In genomic region chr8:117200346-117200745, GRCm38 (mm10) we compare ENCODE assay signal across 10 mouse cellular contexts. TPM values are rescaled to one million over a fixed set of nuclear protein-coding genes. Genes with fewer than 3 reads are reported as not detected.
DNase-seq lines count a peak whose midpoint lies in the region; ATAC-seq lines count a peak whose summit lies in the region.
"Had no signal": no experiment of that assay in that cellular context is flagged by ENCODE, and none has a peak within 500 bp of the region (broad histone marks: within the 10 kb centered on the region; RNA-seq: fewer than 3 reads in every experiment).

No protein-coding gene starts in this region.

- H3K27me3 ChIP-seq in heart, embryonic 14.5 days (ENCODE audit: control insufficient read depth, insufficient read depth, low read length): no peaks in the 10 kb centered on the region
- H3K27me3 ChIP-seq in midbrain, embryonic 13.5 days: no peaks in the 10 kb centered on the region
- no peaks in the 10 kb centered on the region for H3K27me3 ChIP-seq in midbrain, embryonic 16.5 days (ENCODE audit: control insufficient read depth, insufficient read depth, low read depth, low read length)
- no peaks in the 10 kb centered on the region for H3K27me3 ChIP-seq in stomach, embryonic 14.5 days (ENCODE audit: control insufficient read depth, insufficient read depth, low read length)
- H3K27me3 ChIP-seq: forebrain, embryonic 12.5 days; hindbrain, embryonic 15.5 days had no signal

- 33% methylated on average over 13 of the region's 13 CpGs for WGBS in heart, embryonic 14.5 days
- WGBS in midbrain, embryonic 13.5 days: 74% methylated on average over 13 of the region's 13 CpGs
- 77% methylated on average over 13 of the region's 13 CpGs for WGBS in midbrain, embryonic 16.5 days
- 67% methylated on average over 13 of the region's 13 CpGs for WGBS in stomach, embryonic 14.5 days

- H3K36me3 ChIP-seq in heart, embryonic 14.5 days (ENCODE audit: control insufficient read depth, insufficient read depth, low read length): peaks cover 39% of the 10 kb centered on the region
- peaks cover 49% of the 10 kb centered on the region for H3K36me3 ChIP-seq in midbrain, embryonic 13.5 days
- peaks cover 16% of the 10 kb centered on the region for H3K36me3 ChIP-seq in midbrain, embryonic 16.5 days (ENCODE audit: control insufficient read depth, insufficient read depth, low read length)
- H3K36me3 ChIP-seq in stomach, embryonic 14.5 days (ENCODE audit: control insufficient read depth, insufficient read depth, low read length): peaks cover 24% of the 10 kb centered on the region

- DNase-seq in heart, adult 9 months (ENCODE audit: low spot score in 2 of 2): no peak
- peak; percentile 13 to 25 for DNase-seq in kidney, postnatal 36 days
- no peak for DNase-seq in yolk sac, embryonic 10.5 days (ENCODE audit: low spot score)

- H3K4me2 ChIP-seq in heart, embryonic 14.5 days (ENCODE audit: low read length): peak overlapping the region; percentile 2; the same call in 1 of the 2 replicates
- H3K4me2 ChIP-seq in midbrain, embryonic 13.5 days (replicated peaks): no peak overlapping the region
- no peak overlapping the region for H3K4me2 ChIP-seq in midbrain, embryonic 16.5 days (ENCODE audit: low read length)
- H3K4me2 ChIP-seq in stomach, embryonic 14.5 days (replicated peaks; ENCODE audit: low read depth, low read length): no peak overlapping the region
- H3K4me2 ChIP-seq: forebrain, embryonic 12.5 days; hindbrain, embryonic 15.5 days had no signal

- H3K4me1 ChIP-seq in heart, embryonic 14.5 days (ENCODE audit: control insufficient read depth in 2 of 2, insufficient read depth in 2 of 2, low read length in 2 of 2): peaks cover 20 to 38% of the 10 kb centered on the region in 2 experiments
- peaks cover 16% of the 10 kb centered on the region for H3K4me1 ChIP-seq in midbrain, embryonic 13.5 days (replicated peaks)
- peaks cover 3% of the 10 kb centered on the region; the same call in 1 of the 2 replicates for H3K4me1 ChIP-seq in midbrain, embryonic 16.5 days (ENCODE audit: control insufficient read depth, insufficient read depth, low read length)
- H3K4me1 ChIP-seq in stomach, embryonic 14.5 days (ENCODE audit: control insufficient read depth, insufficient read depth, low read length): peaks cover 32% of the 10 kb centered on the region; the same call in 1 of the 2 replicates

- no peak for ATAC-seq in heart, embryonic 14.5 days (ENCODE audit: insufficient number of reproducible peaks, insufficient read depth, low FRiP score, low read depth)
- ATAC-seq in midbrain, embryonic 13.5 days: no peak
- ATAC-seq in midbrain, embryonic 16.5 days: no peak
- no peak for ATAC-seq in stomach, embryonic 14.5 days (ENCODE audit: insufficient number of reproducible peaks, insufficient read depth, low FRiP score, low read depth)
- ATAC-seq in granulocyte monocyte progenitor cell, adult 5-6 weeks (replicated peaks; ENCODE audit: poor library complexity, severe bottlenecking): no peak

- H3K4me3 ChIP-seq in heart, embryonic 14.5 days (ENCODE audit: control insufficient read depth in 1 of 2, insufficient read depth in 1 of 2, low read depth in 1 of 2, low read length in 2 of 2): no peak overlapping the region
- H3K4me3 ChIP-seq in midbrain, embryonic 13.5 days (replicated peaks): no peak overlapping the region
- no peak overlapping the region for H3K4me3 ChIP-seq in midbrain, embryonic 16.5 days (ENCODE audit: low read depth, low read length)
- no peak overlapping the region for H3K4me3 ChIP-seq in stomach, embryonic 14.5 days (ENCODE audit: low read depth, low read length)
- H3K4me3 ChIP-seq: forebrain, embryonic 12.5 days; hindbrain, embryonic 15.5 days had no signal

- no peaks in the 10 kb centered on the region for H3K9me3 ChIP-seq in heart, embryonic 14.5 days (ENCODE audit: control insufficient read depth, low read length)
- no peaks in the 10 kb centered on the region for H3K9me3 ChIP-seq in midbrain, embryonic 13.5 days
- no peaks in the 10 kb centered on the region for H3K9me3 ChIP-seq in midbrain, embryonic 16.5 days (replicated peaks; ENCODE audit: control insufficient read depth, low read length, poor library complexity, severe bottlenecking)
- no peaks in the 10 kb centered on the region for H3K9me3 ChIP-seq in stomach, embryonic 14.5 days (ENCODE audit: control insufficient read depth, low read depth, low read length)
- H3K9me3 ChIP-seq: forebrain, embryonic 12.5 days; hindbrain, embryonic 15.5 days had no signal

- peak overlapping the region; percentile 20 to 70 for H3K27ac ChIP-seq in heart, embryonic 14.5 days (replicated peaks in 1 of 2; ENCODE audit: control insufficient read depth in 1 of 2, insufficient read depth in 1 of 2, low read depth in 2 of 2, low read length in 2 of 2)
- peak overlapping the region; percentile 19; the same call in 1 of the 2 replicates for H3K27ac ChIP-seq in midbrain, embryonic 13.5 days
- H3K27ac ChIP-seq in midbrain, embryonic 16.5 days (ENCODE audit: low read length): no peak overlapping the region
- H3K27ac ChIP-seq in stomach, embryonic 14.5 days (ENCODE audit: low read length): peak overlapping the region; percentile 90
- H3K27ac ChIP-seq: forebrain, embryonic 12.5 days; hindbrain, embryonic 15.5 days had no signal

- no peak overlapping the region for H3K9ac ChIP-seq in heart, embryonic 14.5 days (ENCODE audit: low read length)
- no peak overlapping the region for H3K9ac ChIP-seq in midbrain, embryonic 13.5 days (replicated peaks)
- H3K9ac ChIP-seq in midbrain, embryonic 16.5 days (ENCODE audit: low read depth, low read length): no peak overlapping the region
- no peak overlapping the region for H3K9ac ChIP-seq in stomach, embryonic 14.5 days (replicated peaks; ENCODE audit: low read depth, low read length)
- H3K9ac ChIP-seq: forebrain, embryonic 12.5 days; hindbrain, embryonic 15.5 days had no signal

RNA-seq across cellular contexts. Expression of gene Gan, which starts 42.4 kb away (rescaled TPM):
- 1.0 and 1.3 TPM in 2 replicates for polyA plus RNA-seq in heart, embryonic 14.5 days (2014; fragmentation: Nextera tagmentation; extraction: Ambion mirVana)
- 2.9 and 3.0 TPM in 2 replicates for polyA plus RNA-seq in midbrain, embryonic 13.5 days (2015; fragmentation: Nextera tagmentation; extraction: Ambion mirVana)
- polyA plus RNA-seq in midbrain, embryonic 16.5 days (2015; fragmentation: Nextera tagmentation; extraction: Ambion mirVana): 3.2 and 3.4 TPM in 2 replicates
- polyA plus RNA-seq in stomach, embryonic 14.5 days (2014; fragmentation: Nextera tagmentation; extraction: Ambion mirVana): 3.9 and 4.2 TPM in 2 replicates
- 5.9 and 7.6 TPM in 2 replicates for total RNA-seq in granulocyte monocyte progenitor cell, adult 5-6 weeks (2014; fragmentation: Nextera tagmentation)
- total RNA-seq in granulocyte monocyte progenitor cell, adult 5-6 weeks (2017): 3.4 and 6.4 TPM in 2 replicates

RNA-seq across cellular contexts. Expression of gene Cmip, which starts 56.5 kb away (rescaled TPM):
- 13.0 and 13.3 TPM in 2 replicates for polyA plus RNA-seq in heart, embryonic 14.5 days (2014; fragmentation: Nextera tagmentation; extraction: Ambion mirVana)
- 65.3 and 71.7 TPM in 2 replicates for polyA plus RNA-seq in midbrain, embryonic 13.5 days (2015; fragmentation: Nextera tagmentation; extraction: Ambion mirVana)
- 141 and 146 TPM in 2 replicates for polyA plus RNA-seq in midbrain, embryonic 16.5 days (2015; fragmentation: Nextera tagmentation; extraction: Ambion mirVana)
- 18.6 and 21.6 TPM in 2 replicates for polyA plus RNA-seq in stomach, embryonic 14.5 days (2014; fragmentation: Nextera tagmentation; extraction: Ambion mirVana)
- 30.7 and 49.5 TPM in 2 replicates for total RNA-seq in granulocyte monocyte progenitor cell, adult 5-6 weeks (2014; fragmentation: Nextera tagmentation)
- total RNA-seq in granulocyte monocyte progenitor cell, adult 5-6 weeks (2017): 6.0 and 11.8 TPM in 2 replicates

Comparison
In these comparisons a context has a peak if more than half of its experiments do, and no peak if none do; other contexts are left out.
1. DNase-seq: peak in kidney, postnatal 36 days (2 of 2); none in heart, adult 9 months (0 of 2) and yolk sac, embryonic 10.5 days (single experiment).